Mouse (Mus musculus): ENCODE results near the gene Btbd9. TPM values are rescaled to one million over a fixed set of nuclear protein-coding genes. Genes with fewer than 3 reads are reported as not detected.

The Btbd9 gene
- polyA plus RNA-seq, 1 experiment from 2014 or later = 135 TPM

DNA sequence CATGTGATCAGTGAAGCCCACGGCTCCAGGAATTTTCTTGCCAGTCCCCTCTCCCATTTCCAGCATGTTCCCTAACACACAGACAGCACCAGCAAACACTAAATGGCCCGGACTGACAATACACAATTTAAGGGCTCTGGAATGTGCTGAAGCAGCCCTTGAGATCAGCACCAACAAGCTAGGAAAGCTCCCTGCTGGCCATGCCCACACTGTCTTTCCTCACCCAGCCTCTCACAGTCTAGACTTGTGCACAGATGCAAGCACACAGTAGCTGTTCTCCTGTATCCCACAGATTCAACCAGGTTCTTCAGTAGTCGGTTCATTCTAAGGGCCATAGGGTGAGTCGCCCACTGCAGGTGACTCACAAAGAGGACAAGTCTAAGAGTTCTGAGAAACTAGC is 263.6 kb downstream of the Btbd9 start:
- ATAC-seq = no peak

DNA sequence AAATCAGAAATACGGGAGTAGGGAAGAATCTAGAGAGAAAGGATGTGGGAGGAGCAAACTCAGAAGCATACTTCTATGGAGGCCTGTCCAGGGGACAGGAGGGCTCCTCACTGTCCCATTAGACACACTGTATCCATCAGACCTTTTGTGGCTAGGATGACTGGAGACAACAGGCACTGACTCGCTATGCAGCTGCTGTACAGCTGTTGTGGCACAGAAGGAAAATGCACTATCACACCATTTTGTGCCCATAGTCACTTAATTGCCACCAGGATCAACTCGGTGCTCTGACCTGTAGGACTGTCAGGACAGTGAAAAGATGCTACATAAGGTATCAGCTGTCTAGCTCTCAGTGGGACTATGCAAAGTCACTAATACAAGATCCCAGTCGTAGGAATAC is 266.7 kb downstream of the Btbd9 start:
- Histone ChIP-seq H3K9ac (ENCODE audit: low read depth, low read length) (no peak overlapping the region), H3K27ac (ENCODE audit: low read depth, low read length) (no peak overlapping the region), H3K4me1 (ENCODE audit: control insufficient read depth, insufficient read depth, low read depth, low read length) (peaks cover 6% of the 10 kb centered on the region), H3K9me3 (ENCODE audit: control insufficient read depth, low read length) (no peaks in the 10 kb centered on the region), H3K4me2 (ENCODE audit: low read length) (no peak overlapping the region), H3K27me3 (replicated peaks; ENCODE audit: control insufficient read depth, insufficient read depth, low read length) (no peaks in the 10 kb centered on the region), H3K4me3 (ENCODE audit: low read length) (no peak overlapping the region), H3K36me3 (ENCODE audit: control insufficient read depth, insufficient read depth, low read length) (no peaks in the 10 kb centered on the region)
- WGBS = 67% methylated on average over 4 of the region's 4 CpGs
- ATAC-seq = no peak

More for the DNA sequence above, 263.6 kb downstream of the Btbd9 start:
- Histone ChIP-seq H3K27ac (ENCODE audit: low read depth, low read length) (no peak overlapping the region), H3K9ac (ENCODE audit: low read depth, low read length) (no peak overlapping the region), H3K9me3 (ENCODE audit: control insufficient read depth, low read length) (no peaks in the 10 kb centered on the region), H3K27me3 (replicated peaks; ENCODE audit: control insufficient read depth, insufficient read depth, low read length) (no peaks in the 10 kb centered on the region), H3K4me1 (ENCODE audit: control insufficient read depth, insufficient read depth, low read depth, low read length) (peaks cover 1% of the 10 kb centered on the region), H3K36me3 (ENCODE audit: control insufficient read depth, insufficient read depth, low read length) (no peaks in the 10 kb centered on the region), H3K4me3 (ENCODE audit: low read length) (no peak overlapping the region), H3K4me2 (ENCODE audit: low read length) (no peak overlapping the region)
- WGBS = 71% methylated on average over 4 of the region's 4 CpGs

DNA sequence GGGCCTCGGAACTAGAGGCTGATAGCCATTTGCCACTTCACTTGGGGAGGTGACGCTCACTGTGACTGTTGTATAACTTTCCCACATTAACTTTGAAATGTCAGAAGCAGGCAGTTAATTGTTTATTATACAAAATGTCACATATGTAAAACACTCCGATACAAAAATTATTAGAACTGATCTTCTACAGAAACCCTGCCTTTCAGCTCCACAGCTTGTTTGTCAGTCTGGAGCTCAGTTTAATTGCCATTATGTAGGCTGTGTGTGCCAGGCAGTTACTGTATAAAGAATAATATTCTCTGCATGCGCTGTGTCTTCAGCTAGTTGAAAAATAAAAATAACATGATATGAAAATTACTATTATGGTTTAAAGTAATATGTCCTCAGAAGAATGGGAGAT is 267.4 kb downstream of the Btbd9 start:
- no peak overlapping the region for H3K4me3 ChIP-seq (ENCODE audit: low read length)
- H3K4me1 ChIP-seq (ENCODE audit: control insufficient read depth, insufficient read depth, low read depth, low read length) = peaks cover 6% of the 10 kb centered on the region
- ATAC-seq = no peak
- H3K27me3 ChIP-seq (replicated peaks; ENCODE audit: control insufficient read depth, insufficient read depth, low read length) = no peaks in the 10 kb centered on the region
- no peak overlapping the region for H3K27ac ChIP-seq (ENCODE audit: low read depth, low read length)
- no peak overlapping the region for H3K9ac ChIP-seq (ENCODE audit: low read depth, low read length)
- H3K9me3 ChIP-seq (ENCODE audit: control insufficient read depth, low read length) = no peaks in the 10 kb centered on the region
- H3K4me2 ChIP-seq (ENCODE audit: low read length) = no peak overlapping the region
- 84% methylated on average over 4 of the region's 4 CpGs for WGBS
- no peaks in the 10 kb centered on the region for H3K36me3 ChIP-seq (ENCODE audit: control insufficient read depth, insufficient read depth, low read length)

DNA sequence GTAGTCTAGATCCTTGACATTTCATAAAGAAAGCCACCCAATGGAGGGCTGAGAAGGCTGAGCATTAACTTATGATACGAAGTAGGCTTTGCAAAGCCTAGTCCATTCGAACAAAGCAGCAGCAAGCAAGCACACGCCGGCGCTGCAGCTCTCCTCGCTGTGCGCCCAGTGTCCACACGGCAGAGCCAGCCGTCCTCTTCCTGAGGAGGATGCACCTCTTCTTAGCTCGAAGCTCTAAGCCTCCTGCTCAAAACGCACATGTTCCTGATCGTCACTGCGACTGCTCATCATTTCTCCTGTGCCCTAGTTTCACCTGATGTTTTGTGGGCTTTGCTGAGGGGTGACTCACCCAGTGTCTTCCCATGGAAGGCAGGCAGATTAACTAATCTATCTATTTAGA is 268.0 kb downstream of the Btbd9 start:
- H3K9me3 ChIP-seq (ENCODE audit: control insufficient read depth, low read length) = no peaks in the 10 kb centered on the region
- no peak for ATAC-seq
- H3K4me1 ChIP-seq (ENCODE audit: control insufficient read depth, insufficient read depth, low read depth, low read length) = peaks cover 6% of the 10 kb centered on the region
- no peak overlapping the region for H3K4me3 ChIP-seq (ENCODE audit: low read length)
- no peaks in the 10 kb centered on the region for H3K27me3 ChIP-seq (replicated peaks; ENCODE audit: control insufficient read depth, insufficient read depth, low read length)
- no peaks in the 10 kb centered on the region for H3K36me3 ChIP-seq (ENCODE audit: control insufficient read depth, insufficient read depth, low read length)
- H3K4me2 ChIP-seq (ENCODE audit: low read length) = no peak overlapping the region
- H3K9ac ChIP-seq (ENCODE audit: low read depth, low read length) = no peak overlapping the region
- 83% methylated on average over 13 of the region's 13 CpGs for WGBS
- peak overlapping the region; percentile 40; the same call in 1 of the 2 replicates for H3K27ac ChIP-seq (ENCODE audit: low read depth, low read length)

- 61% methylated on average over 10 of the region's 10 CpGs for WGBS
- Histone ChIP-seq H3K27me3 (replicated peaks; ENCODE audit: control insufficient read depth, insufficient read depth, low read length) (no peaks in the 10 kb centered on the region), H3K4me3 (ENCODE audit: low read length) (no peak overlapping the region), H3K9ac (ENCODE audit: low read depth, low read length) (no peak overlapping the region), H3K27ac (ENCODE audit: low read depth, low read length) (peak overlapping the region; percentile 3; the same call in 1 of the 2 replicates), H3K4me2 (ENCODE audit: low read length) (no peak overlapping the region), H3K4me1 (ENCODE audit: control insufficient read depth, insufficient read depth, low read depth, low read length) (peaks cover 6% of the 10 kb centered on the region), H3K36me3 (ENCODE audit: control insufficient read depth, insufficient read depth, low read length) (no peaks in the 10 kb centered on the region), H3K9me3 (ENCODE audit: control insufficient read depth, low read length) (no peaks in the 10 kb centered on the region)
- no peak for ATAC-seq
Measured at GRCm38 (mm10) chr17:30307168-30307567, 269.1 kb downstream of the Btbd9 start.

DNA sequence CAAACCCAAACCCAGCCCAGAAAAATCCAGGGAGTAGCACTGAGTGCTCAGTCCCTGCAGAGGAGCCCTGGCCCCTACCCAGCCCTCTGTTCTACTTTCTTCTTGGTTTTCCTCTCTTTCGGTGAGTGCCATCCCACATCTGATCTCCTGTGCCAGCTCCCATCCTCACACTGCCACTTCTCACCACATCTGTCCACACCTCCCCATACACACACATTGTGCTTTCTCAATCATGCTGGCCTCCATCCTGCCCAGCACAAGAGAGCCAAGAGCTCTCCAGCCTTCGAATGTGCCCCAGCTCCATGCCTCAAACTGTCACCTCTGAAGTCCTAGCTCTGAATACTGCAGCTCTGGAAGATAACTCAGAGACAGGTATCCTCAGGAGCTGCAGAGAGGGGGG is 271.5 kb downstream of the Btbd9 start:
- Histone ChIP-seq H3K27me3 (replicated peaks; ENCODE audit: control insufficient read depth, insufficient read depth, low read length) (no peaks in the 10 kb centered on the region), H3K4me1 (ENCODE audit: control insufficient read depth, insufficient read depth, low read depth, low read length) (peaks cover 9% of the 10 kb centered on the region), H3K9me3 (ENCODE audit: control insufficient read depth, low read length) (no peaks in the 10 kb centered on the region), H3K27ac (ENCODE audit: low read depth, low read length) (no peak overlapping the region), H3K4me3 (ENCODE audit: low read length) (no peak overlapping the region), H3K36me3 (ENCODE audit: control insufficient read depth, insufficient read depth, low read length) (no peaks in the 10 kb centered on the region), H3K9ac (ENCODE audit: low read depth, low read length) (no peak overlapping the region), H3K4me2 (ENCODE audit: low read length) (no peak overlapping the region)
- WGBS = 76% methylated on average over 2 of the region's 2 CpGs
- ATAC-seq = no peak

- WGBS = 48% methylated on average over 2 of the region's 2 CpGs
- peak; percentile 43; the same call in 1 of the 2 replicates for ATAC-seq
Measured at GRCm38 (mm10) chr17:30301338-30301737, 274.9 kb downstream of the Btbd9 start.

DNA sequence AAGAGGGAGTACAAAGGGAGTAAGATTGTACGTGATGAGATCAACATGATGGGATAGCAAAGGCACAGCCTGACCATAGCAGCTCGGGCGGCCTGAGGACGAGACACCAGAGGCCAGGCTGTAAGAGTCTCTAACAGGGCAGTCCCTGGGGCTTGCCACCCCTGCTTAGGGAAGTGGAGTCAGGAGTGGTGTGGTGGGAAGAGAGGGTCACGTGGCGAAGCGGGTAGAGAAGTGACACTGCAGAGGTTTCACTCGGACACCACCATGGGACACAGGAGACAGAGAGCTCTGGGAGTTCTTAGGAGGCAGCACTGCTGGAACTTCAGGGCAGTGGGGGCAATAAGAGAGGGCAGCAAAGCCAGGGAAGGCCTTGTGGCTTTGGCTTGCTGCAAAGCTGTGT is 278.9 kb downstream of the Btbd9 start:
- no peak for ATAC-seq
- Histone ChIP-seq H3K27ac (ENCODE audit: low read depth, low read length) (no peak overlapping the region), H3K9ac (ENCODE audit: low read depth, low read length) (no peak overlapping the region), H3K4me2 (ENCODE audit: low read length) (no peak overlapping the region), H3K4me3 (ENCODE audit: low read length) (no peak overlapping the region), H3K9me3 (ENCODE audit: control insufficient read depth, low read length) (no peaks in the 10 kb centered on the region), H3K36me3 (ENCODE audit: control insufficient read depth, insufficient read depth, low read length) (no peaks in the 10 kb centered on the region), H3K27me3 (replicated peaks; ENCODE audit: control insufficient read depth, insufficient read depth, low read length) (no peaks in the 10 kb centered on the region), H3K4me1 (ENCODE audit: control insufficient read depth, insufficient read depth, low read depth, low read length) (peaks cover 13% of the 10 kb centered on the region)
- 93% methylated on average over 8 of the region's 8 CpGs for WGBS

More at GRCm38 (mm10) chr17:30301338-30301737, 274.9 kb downstream of the Btbd9 start:
- peaks cover 11% of the 10 kb centered on the region for H3K4me1 ChIP-seq (ENCODE audit: control insufficient read depth, insufficient read depth, low read depth, low read length)
- H3K36me3 ChIP-seq (ENCODE audit: control insufficient read depth, insufficient read depth, low read length) = no peaks in the 10 kb centered on the region
- no peaks in the 10 kb centered on the region for H3K27me3 ChIP-seq (replicated peaks; ENCODE audit: control insufficient read depth, insufficient read depth, low read length)
- no peak overlapping the region for H3K4me2 ChIP-seq (ENCODE audit: low read length)
- H3K9ac ChIP-seq (ENCODE audit: low read depth, low read length) = no peak overlapping the region
- H3K27ac ChIP-seq (ENCODE audit: low read depth, low read length) = no peak overlapping the region
- no peak overlapping the region for H3K4me3 ChIP-seq (ENCODE audit: low read length)
- no peaks in the 10 kb centered on the region for H3K9me3 ChIP-seq (ENCODE audit: control insufficient read depth, low read length)

DNA sequence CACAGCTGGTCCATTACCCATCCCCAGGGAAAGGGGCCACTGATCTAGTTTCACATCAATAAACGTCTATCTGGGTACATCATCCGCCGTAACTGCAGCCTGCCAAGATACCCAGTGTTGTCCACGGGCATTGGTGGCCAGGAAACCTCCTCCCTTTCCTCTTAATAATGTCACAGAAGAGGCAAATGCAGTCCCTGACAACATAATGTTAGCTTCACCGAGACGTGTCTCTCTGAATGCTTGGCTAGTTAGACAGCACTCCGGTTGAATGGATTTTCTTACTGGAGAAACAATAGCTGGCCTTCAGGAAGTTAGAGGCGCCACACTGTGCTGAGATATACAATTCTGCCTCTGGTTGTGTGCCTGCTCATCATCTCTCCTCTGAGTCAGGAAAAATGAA is 280.2 kb downstream of the Btbd9 start:
- ATAC-seq = no peak
- Histone ChIP-seq H3K27me3 (replicated peaks; ENCODE audit: control insufficient read depth, insufficient read depth, low read length) (no peaks in the 10 kb centered on the region), H3K4me1 (ENCODE audit: control insufficient read depth, insufficient read depth, low read depth, low read length) (peaks cover 13% of the 10 kb centered on the region), H3K27ac (ENCODE audit: low read depth, low read length) (no peak overlapping the region), H3K36me3 (ENCODE audit: control insufficient read depth, insufficient read depth, low read length) (no peaks in the 10 kb centered on the region), H3K4me2 (ENCODE audit: low read length) (no peak overlapping the region), H3K4me3 (ENCODE audit: low read length) (no peak overlapping the region), H3K9ac (ENCODE audit: low read depth, low read length) (no peak overlapping the region), H3K9me3 (ENCODE audit: control insufficient read depth, low read length) (no peaks in the 10 kb centered on the region)
- 29% methylated on average over 8 of the region's 8 CpGs for WGBS

- Histone ChIP-seq H3K4me3 (ENCODE audit: low read length) (no peak overlapping the region), H3K9me3 (ENCODE audit: control insufficient read depth, low read length) (no peaks in the 10 kb centered on the region), H3K4me2 (ENCODE audit: low read length) (no peak overlapping the region), H3K27me3 (replicated peaks; ENCODE audit: control insufficient read depth, insufficient read depth, low read length) (no peaks in the 10 kb centered on the region), H3K36me3 (ENCODE audit: control insufficient read depth, insufficient read depth, low read length) (no peaks in the 10 kb centered on the region), H3K9ac (ENCODE audit: low read depth, low read length) (no peak overlapping the region), H3K27ac (ENCODE audit: low read depth, low read length) (no peak overlapping the region), H3K4me1 (ENCODE audit: control insufficient read depth, insufficient read depth, low read depth, low read length) (peaks cover 7% of the 10 kb centered on the region)
- no peak for ATAC-seq
- 68% methylated on average over 6 of the region's 6 CpGs for WGBS
Measured at GRCm38 (mm10) chr17:30292666-30293065, 283.6 kb downstream of the Btbd9 start.
